Mouse (Mus musculus) brain, adult 2 months (tissue): ENCODE measurements at regions not wholly inside any gene's neighbourhood (a gene's known extent, or its start where the extent isn't known, plus 50 kb on each side); places are given as distances from the start of the nearest gene placed in this dataset.

ENCODE experiments used
- DNase-seq: peaks from one replicate; pipeline ENCODE4 v3.0.0; 2011; ENCODE audit warnings: low read depth, low spot score

GRCm38 (mm10) chr6:19015868-19016267, 149.8 kb downstream of the Ankrd7 start:
- peak; percentile 84 for DNase-seq

GRCm38 (mm10) chr6:19018166-19018769, 152.2 kb downstream of the Ankrd7 start:
- DNase-seq, result no peak

GRCm38 (mm10) chr6:19034268-19034667, 168.2 kb downstream of the Ankrd7 start:
- DNase-seq, result no peak
